In the genomic region with DNA sequence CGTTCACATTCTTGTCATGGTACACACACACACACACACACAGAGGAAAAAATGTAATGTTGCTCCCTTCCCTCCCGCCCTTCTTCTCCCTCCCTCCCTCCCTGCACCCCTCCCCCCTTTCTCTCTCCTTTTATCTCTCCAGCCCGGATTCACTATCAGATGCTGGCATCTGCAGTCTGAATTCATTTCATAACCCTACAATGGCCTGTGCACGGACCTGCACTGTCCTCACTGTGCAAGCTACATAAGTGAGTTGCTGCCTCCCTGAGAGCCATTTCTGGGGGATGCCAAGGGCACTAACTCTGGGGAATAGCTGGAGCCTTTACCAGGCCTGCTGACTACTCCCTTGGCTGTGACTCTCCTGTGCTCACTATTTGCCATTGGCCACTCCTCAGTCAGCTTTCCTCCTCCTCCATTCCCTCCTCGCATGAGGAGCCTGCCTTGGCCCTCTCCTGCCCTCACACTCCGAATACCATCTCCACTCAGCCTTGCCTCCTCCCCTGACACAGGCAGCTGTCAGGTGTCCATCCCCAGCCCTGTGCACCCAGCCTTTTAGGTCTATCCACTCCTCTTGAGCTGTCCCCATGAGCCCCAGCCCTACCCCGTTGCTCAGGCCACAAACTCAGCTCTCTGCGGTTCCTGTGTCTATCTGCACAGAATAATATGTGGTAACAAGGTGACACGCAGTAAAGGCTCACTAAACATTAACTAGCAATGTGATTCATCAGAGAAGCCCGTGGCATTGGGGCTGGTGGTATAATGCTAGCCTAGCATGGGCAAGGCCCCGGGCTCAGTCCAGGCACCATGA, we compare ENCODE assay signal across 28 mouse cellular contexts. TPM values are rescaled to one million over a fixed set of nuclear protein-coding genes. Genes with fewer than 3 reads are reported as not detected.
DNase-seq lines count a peak whose midpoint lies in the region; ATAC-seq and TF ChIP-seq lines count a peak whose summit lies in the region.
"Had no signal": no experiment of that assay in that cellular context is flagged by ENCODE, and none has a peak within 500 bp of the region (broad histone marks: within the 10 kb centered on the region; RNA-seq: fewer than 3 reads in every experiment).

No protein-coding gene starts in this region.

- H3K9ac ChIP-seq in intestine, postnatal 0 days (ENCODE audit: low read depth, low read length): no peak overlapping the region
- 0 out of 2 replicates have a peak overlapping the region, but pooled peaks have one; percentile 48 for H3K9ac ChIP-seq in kidney, embryonic 16.5 days (replicated peaks; ENCODE audit: low read length)
- H3K9ac ChIP-seq in liver, embryonic 13.5 days: no peak overlapping the region
- H3K9ac ChIP-seq: heart, embryonic 15.5 days had no signal

- TF ChIP-seq CTCF in Patski (IDR thresholded peaks at IDR 0.05): no peak
- TF ChIP-seq CTCF in intestine, postnatal 0 days (IDR thresholded peaks at IDR 0.05; ENCODE audit: low read depth): no peak

- H3K4me1 ChIP-seq in intestine, postnatal 0 days (replicated peaks; ENCODE audit: control insufficient read depth, insufficient read depth, low read length): no peaks in the 10 kb centered on the region
- H3K4me1 ChIP-seq in kidney, embryonic 16.5 days (ENCODE audit: insufficient read depth, low read length): peaks cover 17% of the 10 kb centered on the region
- peaks cover 12% of the 10 kb centered on the region for H3K4me1 ChIP-seq in liver, embryonic 13.5 days (replicated peaks)
- H3K4me1 ChIP-seq: heart, embryonic 15.5 days; megakaryocyte, embryonic 14.5 days had no signal

- no peaks in the 10 kb centered on the region for H3K27me3 ChIP-seq in Patski
- no peaks in the 10 kb centered on the region for H3K27me3 ChIP-seq in intestine, postnatal 0 days (replicated peaks; ENCODE audit: control insufficient read depth, insufficient read depth, low read length)
- H3K27me3 ChIP-seq in kidney, embryonic 16.5 days (ENCODE audit: insufficient read depth, low read length): no peaks in the 10 kb centered on the region
- H3K27me3 ChIP-seq in liver, embryonic 13.5 days: 0 out of 2 replicates have a peak, but pooled peaks cover 9% of the 10 kb centered on the region
- H3K27me3 ChIP-seq: heart, embryonic 15.5 days had no signal

- WGBS in intestine, postnatal 0 days: 31% methylated on average over 11 of the region's 11 CpGs
- 45% methylated on average over 11 of the region's 11 CpGs for WGBS in kidney, embryonic 16.5 days
- 44% methylated on average over 11 of the region's 11 CpGs for WGBS in liver, embryonic 13.5 days (ENCODE audit: insufficient replicate concordance)

- no peak overlapping the region for H3K4me3 ChIP-seq in intestine, postnatal 0 days (ENCODE audit: low read depth, low read length)
- H3K4me3 ChIP-seq in kidney, embryonic 16.5 days (ENCODE audit: low read length): no peak overlapping the region
- no peak overlapping the region for H3K4me3 ChIP-seq in liver, embryonic 13.5 days (replicated peaks)
- H3K4me3 ChIP-seq: forebrain, embryonic 10.5 days; heart, embryonic 15.5 days; megakaryocyte, embryonic 14.5 days had no signal

- in situ Hi-C loops in Patski (cut with MboI; ENCODE audit: low pct_unique_long_range_greater_than_20kb): no loop called here

- POLR2A ChIA-PET in Patski (lab: Charles Lee): no interaction called here

- H3K36me3 ChIP-seq in intestine, postnatal 0 days (ENCODE audit: control insufficient read depth, insufficient read depth): no peaks in the 10 kb centered on the region
- no peaks in the 10 kb centered on the region for H3K36me3 ChIP-seq in kidney, embryonic 16.5 days (ENCODE audit: insufficient read depth, low read length)
- no peaks in the 10 kb centered on the region for H3K36me3 ChIP-seq in liver, embryonic 13.5 days
- H3K36me3 ChIP-seq: forebrain, embryonic 10.5 days; heart, embryonic 15.5 days had no signal

- H3K4me2 ChIP-seq in intestine, postnatal 0 days (replicated peaks; ENCODE audit: low read depth): peak overlapping the region; percentile 44
- no peak overlapping the region for H3K4me2 ChIP-seq in kidney, embryonic 16.5 days (replicated peaks; ENCODE audit: low read depth, low read length)
- no peak overlapping the region for H3K4me2 ChIP-seq in liver, embryonic 13.5 days
- H3K4me2 ChIP-seq: heart, embryonic 15.5 days had no signal

- intact Hi-C loops in left cerebral cortex, postnatal 4 days (cut with DNase I): no loop called here

- CTCF ChIA-PET in Patski (lab: Charles Lee): interaction anchor here (0.5 to 1.7 kb wide), 3 partner anchors 23 to 145 kb away, joined by 3 to 4 read pairs (median 4); partner anchors contain the start of genes Cep85 and Gm30191

- peak overlapping the region; percentile 66; the same call in 1 of the 2 replicates for H3K27ac ChIP-seq in intestine, postnatal 0 days (ENCODE audit: low read depth, low read length)
- peak overlapping the region; percentile 91 for H3K27ac ChIP-seq in kidney, embryonic 16.5 days (ENCODE audit: low read length)
- no peak overlapping the region for H3K27ac ChIP-seq in liver, embryonic 13.5 days
- H3K27ac ChIP-seq: forebrain, embryonic 10.5 days; heart, embryonic 15.5 days had no signal

- ATAC-seq in Patski: peak; percentile 91
- ATAC-seq in intestine, postnatal 0 days: peak; percentile 78
- peak; percentile 72 for ATAC-seq in kidney, embryonic 16.5 days (ENCODE audit: low FRiP score, low TSS enrichment)
- peak; percentile 58 for ATAC-seq in liver, embryonic 13.5 days (ENCODE audit: low read depth)
- ATAC-seq: lung, postnatal 0 days; midbrain, embryonic 16.5 days had no signal

- H3K9me3 ChIP-seq in intestine, postnatal 0 days (ENCODE audit: control insufficient read depth): no peaks in the 10 kb centered on the region
- no peaks in the 10 kb centered on the region for H3K9me3 ChIP-seq in kidney, embryonic 16.5 days (ENCODE audit: low read length)
- H3K9me3 ChIP-seq in liver, embryonic 13.5 days (replicated peaks): no peaks in the 10 kb centered on the region
- H3K9me3 ChIP-seq: forebrain, embryonic 10.5 days; heart, embryonic 15.5 days; megakaryocyte, embryonic 14.5 days had no signal

- DNase-seq in Patski (ENCODE audit: low read depth, low spot score): peak; percentile 96
- DNase-seq in liver, embryonic 13.5 days: no peak
- no peak for DNase-seq in left cerebral cortex, postnatal 4 days
- DNase-seq in urinary bladder, postnatal 10 days (ENCODE audit: low spot score): no peak
- no peak for DNase-seq in adrenal gland, postnatal 25 days
- DNase-seq in embryo, embryonic 9.5 days (ENCODE audit: extremely low spot score): no peak
- DNase-seq: cerebellum, adult 11-12 months; heart, adult 11 months; right cerebral cortex, adult 18-20 months; thymus, postnatal 36 days had no signal

RNA-seq across cellular contexts. Expression of gene Catsper4, which starts 4.2 kb away (rescaled TPM):
- 0.10 TPM for polyA plus RNA-seq in Patski (2021)
- polyA plus RNA-seq in intestine, postnatal 0 days (2015; fragmentation: Nextera tagmentation; extraction: Ambion mirVana): 0.60 and 0.81 TPM in 2 replicates
- 0.24 and 0.35 TPM in 2 replicates for polyA plus RNA-seq in kidney, embryonic 16.5 days (2015; fragmentation: Nextera tagmentation; extraction: Ambion mirVana)
- not detected in 2 replicates for polyA plus RNA-seq in liver, embryonic 13.5 days (2015; fragmentation: Nextera tagmentation; extraction: Ambion mirVana)
- total RNA-seq in left cerebral cortex, postnatal 4 days (2021): under 1 TPM in 1 of 2 experiments, not detected in 1; 0.34 TPM
- not detected in 2 replicates for total RNA-seq in adrenal gland, postnatal 25 days (2021)
- total RNA-seq: adrenal gland, adult 18-20 months; common myeloid progenitor, adult 5-6 weeks; ES-E14; hematopoietic stem cell, adult 5-6 weeks; left cerebral cortex, postnatal 10 days; liver, adult 2 months had no signal
- polyA plus RNA-seq: embryonic facial prominence, embryonic 14.5 days; forebrain, embryonic 10.5 days; heart, embryonic 15.5 days; liver, adult 2 months; midbrain, embryonic 16.5 days; neural tube, embryonic 11.5 days; spleen, adult 2 months had no signal

RNA-seq across cellular contexts. Expression of gene Cnksr1, which starts 15.2 kb away (rescaled TPM):
- polyA plus RNA-seq in Patski (2021): 2.3 TPM
- polyA plus RNA-seq in intestine, postnatal 0 days (2015; fragmentation: Nextera tagmentation; extraction: Ambion mirVana): 13.8 and 15.5 TPM in 2 replicates
- polyA plus RNA-seq in kidney, embryonic 16.5 days (2015; fragmentation: Nextera tagmentation; extraction: Ambion mirVana): 9.6 and 10.9 TPM in 2 replicates
- polyA plus RNA-seq in liver, embryonic 13.5 days (2015; fragmentation: Nextera tagmentation; extraction: Ambion mirVana): 0.05 and 0.07 TPM in 2 replicates
- total RNA-seq in left cerebral cortex, postnatal 4 days (2021): under 1 TPM; 0.22 to 0.36 TPM
- 0.49 TPM in 1 of 2 replicates, not detected in the other for total RNA-seq in adrenal gland, postnatal 25 days (2021)
- total RNA-seq: common myeloid progenitor, adult 5-6 weeks; hematopoietic stem cell, adult 5-6 weeks had no signal

RNA-seq across cellular contexts. Expression of gene Gm7534, which starts 20.2 kb away (rescaled TPM):
- polyA plus RNA-seq in Patski (2021): not detected
- polyA plus RNA-seq in intestine, postnatal 0 days (2015; fragmentation: Nextera tagmentation; extraction: Ambion mirVana): not detected in 2 replicates
- 0.25 and 0.28 TPM in 2 replicates for polyA plus RNA-seq in kidney, embryonic 16.5 days (2015; fragmentation: Nextera tagmentation; extraction: Ambion mirVana)
- polyA plus RNA-seq in liver, embryonic 13.5 days (2015; fragmentation: Nextera tagmentation; extraction: Ambion mirVana): not detected in 2 replicates
- total RNA-seq in left cerebral cortex, postnatal 4 days (2021): not detected
- total RNA-seq in adrenal gland, postnatal 25 days (2021): not detected in 2 replicates
- total RNA-seq: adrenal gland, adult 18-20 months; common myeloid progenitor, adult 5-6 weeks; ES-E14; gastrocnemius, adult 8-10 months; hematopoietic stem cell, adult 5-6 weeks; layer of hippocampus, postnatal 10 days; left cerebral cortex, postnatal 10 days; liver, adult 2 months had no signal
- polyA plus RNA-seq: forebrain, embryonic 10.5 days; heart, embryonic 15.5 days; liver, adult 2 months; lung, postnatal 0 days; midbrain, embryonic 16.5 days; neural tube, embryonic 11.5 days; spleen, adult 2 months had no signal

RNA-seq across cellular contexts. Expression of gene E130218I03Rik, which starts 20.5 kb away (rescaled TPM):
- 0.23 TPM for polyA plus RNA-seq in Patski (2021)
- 0.39 and 0.46 TPM in 2 replicates for polyA plus RNA-seq in intestine, postnatal 0 days (2015; fragmentation: Nextera tagmentation; extraction: Ambion mirVana)
- 0.62 and 0.67 TPM in 2 replicates for polyA plus RNA-seq in kidney, embryonic 16.5 days (2015; fragmentation: Nextera tagmentation; extraction: Ambion mirVana)
- polyA plus RNA-seq in liver, embryonic 13.5 days (2015; fragmentation: Nextera tagmentation; extraction: Ambion mirVana): 0.21 and 0.52 TPM in 2 replicates
- total RNA-seq in left cerebral cortex, postnatal 4 days (2021): not detected
- not detected in 2 replicates for total RNA-seq in adrenal gland, postnatal 25 days (2021)
- total RNA-seq: adrenal gland, adult 18-20 months; hematopoietic stem cell, adult 5-6 weeks; layer of hippocampus, postnatal 10 days; left cerebral cortex, postnatal 10 days; liver, adult 2 months had no signal
- polyA plus RNA-seq: liver, adult 2 months; lung, postnatal 0 days; spleen, adult 2 months had no signal

RNA-seq across cellular contexts. Expression of gene Zfp593, which starts 22.4 kb away (rescaled TPM):
- 10.4 TPM for polyA plus RNA-seq in Patski (2021)
- polyA plus RNA-seq in intestine, postnatal 0 days (2015; fragmentation: Nextera tagmentation; extraction: Ambion mirVana): 9.4 and 10.5 TPM in 2 replicates
- polyA plus RNA-seq in kidney, embryonic 16.5 days (2015; fragmentation: Nextera tagmentation; extraction: Ambion mirVana): 15.0 and 15.8 TPM in 2 replicates
- polyA plus RNA-seq in liver, embryonic 13.5 days (2015; fragmentation: Nextera tagmentation; extraction: Ambion mirVana): 10.6 and 11.3 TPM in 2 replicates
- 10 to 100 TPM; 15.4 to 16.5 TPM for total RNA-seq in left cerebral cortex, postnatal 4 days (2021)
- 8.8 and 10.3 TPM in 2 replicates for total RNA-seq in adrenal gland, postnatal 25 days (2021)
